Mouse (Mus musculus): ENCODE data around the gene Wdr66. TPM values are rescaled to one million over a fixed set of nuclear protein-coding genes. Genes with fewer than 3 reads are reported as not detected.

Wdr66 gene
- total and polyA plus RNA-seq, 3 experiments, result 1.4 to 3.6 TPM; not detected in 1

DNA sequence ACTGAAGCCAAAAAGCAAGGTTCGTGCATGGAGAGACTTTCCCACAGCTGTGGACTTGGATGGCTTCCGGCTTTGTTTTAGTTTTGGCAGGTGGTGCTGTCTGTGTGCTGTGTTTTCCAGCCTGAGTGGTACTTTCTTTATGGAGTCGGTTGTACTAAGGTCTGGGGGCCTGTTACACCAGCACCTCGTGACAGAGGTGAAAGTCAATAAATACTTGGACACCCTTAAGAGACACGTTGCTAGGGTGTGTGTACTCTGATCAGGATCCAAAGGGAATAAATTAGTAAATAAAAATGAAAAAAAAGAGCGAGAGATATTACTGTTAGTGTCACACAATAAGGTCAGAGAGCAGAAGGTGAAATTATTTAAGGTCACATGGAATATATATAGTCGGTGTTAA is 25.1 kb upstream of the Wdr66 start:
- Histone ChIP-seq H3K27ac (ENCODE audit: control insufficient read depth, low read depth, low read length) (no peak overlapping the region), H3K9ac (ENCODE audit: control insufficient read depth, low read depth, low read length, poor library complexity, severe bottlenecking) (no peak overlapping the region), H3K36me3 (ENCODE audit: control insufficient read depth in 1 of 2, insufficient read depth in 2 of 2, low read length in 2 of 2) (peaks cover 0 to 35% of the 10 kb centered on the region in 2 experiments; a peak in 2 of 4 replicates), H3K4me1 (ENCODE audit: control insufficient read depth in 1 of 2, insufficient read depth in 2 of 2, low read length in 2 of 2) (peaks cover 9 to 22% of the 10 kb centered on the region in 2 experiments; a peak in 3 of 4 replicates), H3K4me3 (ENCODE audit: control insufficient read depth in 1 of 2, insufficient read depth in 1 of 2, low read depth in 2 of 2, low read length in 2 of 2) (no peak overlapping the region), H3K9me3 (replicated peaks; ENCODE audit: insufficient read depth, low read length) (no peaks in the 10 kb centered on the region), H3K27me3 (ENCODE audit: control insufficient read depth in 1 of 2, insufficient read depth in 2 of 2, low read length in 2 of 2) (no peaks in the 10 kb centered on the region), H3K79me2 (ENCODE audit: control insufficient read depth, insufficient read depth, low read length, poor library complexity) (peaks cover 21% of the 10 kb centered on the region)
- DNase-seq (ENCODE audit: low read depth, low spot score), result no peak
- TF ChIP-seq POLR2A (IDR thresholded peaks at IDR 0.05; ENCODE audit: control insufficient read depth in 1 of 2, insufficient read depth in 1 of 2, low read depth in 1 of 2, low read length in 2 of 2, poor library complexity in 1 of 2) (no peak), NRF1 (IDR thresholded peaks at IDR 0.05; ENCODE audit: insufficient read depth, low read depth, low read length, poor library complexity, severe bottlenecking) (no peak), UBTF (IDR thresholded peaks at IDR 0.05; ENCODE audit: borderline replicate concordance, insufficient read depth, low read depth, low read length) (no peak), HCFC1 (IDR thresholded peaks at IDR 0.05; ENCODE audit: low read depth, low read length) (no peak), NELFE (IDR thresholded peaks at IDR 0.05; ENCODE audit: low read depth, low read length) (no peak), BHLHE40 (IDR thresholded peaks at IDR 0.05; ENCODE audit: borderline replicate concordance, low read depth, low read length) (no peak), ZNF384 (IDR thresholded peaks at IDR 0.05; ENCODE audit: low read depth, low read length) (no peak), ETS1 (IDR thresholded peaks at IDR 0.05; ENCODE audit: low read depth, low read length) (no peak), MAFK (IDR thresholded peaks at IDR 0.05; ENCODE audit: borderline replicate concordance, low read depth, low read length) (no peak), USF1 (IDR thresholded peaks at IDR 0.05; ENCODE audit: low read depth, low read length) (no peak), CTCF (IDR thresholded peaks at IDR 0.05 in 2 of 3, conservative IDR thresholded peaks at IDR 0.05 in 1 of 3; ENCODE audit: control insufficient read depth in 1 of 3, insufficient read depth in 1 of 3, low read depth in 2 of 3, low read length in 3 of 3, poor library complexity in 1 of 3, severe bottlenecking in 1 of 3) (no peak), E2F4 (IDR thresholded peaks at IDR 0.05; ENCODE audit: borderline replicate concordance, low read depth, low read length) (no peak), JUND (IDR thresholded peaks at IDR 0.05; ENCODE audit: low read depth, low read length) (no peak), KAT2A (conservative IDR thresholded peaks at IDR 0.05; ENCODE audit: low read depth, low read length) (no peak)

DNA sequence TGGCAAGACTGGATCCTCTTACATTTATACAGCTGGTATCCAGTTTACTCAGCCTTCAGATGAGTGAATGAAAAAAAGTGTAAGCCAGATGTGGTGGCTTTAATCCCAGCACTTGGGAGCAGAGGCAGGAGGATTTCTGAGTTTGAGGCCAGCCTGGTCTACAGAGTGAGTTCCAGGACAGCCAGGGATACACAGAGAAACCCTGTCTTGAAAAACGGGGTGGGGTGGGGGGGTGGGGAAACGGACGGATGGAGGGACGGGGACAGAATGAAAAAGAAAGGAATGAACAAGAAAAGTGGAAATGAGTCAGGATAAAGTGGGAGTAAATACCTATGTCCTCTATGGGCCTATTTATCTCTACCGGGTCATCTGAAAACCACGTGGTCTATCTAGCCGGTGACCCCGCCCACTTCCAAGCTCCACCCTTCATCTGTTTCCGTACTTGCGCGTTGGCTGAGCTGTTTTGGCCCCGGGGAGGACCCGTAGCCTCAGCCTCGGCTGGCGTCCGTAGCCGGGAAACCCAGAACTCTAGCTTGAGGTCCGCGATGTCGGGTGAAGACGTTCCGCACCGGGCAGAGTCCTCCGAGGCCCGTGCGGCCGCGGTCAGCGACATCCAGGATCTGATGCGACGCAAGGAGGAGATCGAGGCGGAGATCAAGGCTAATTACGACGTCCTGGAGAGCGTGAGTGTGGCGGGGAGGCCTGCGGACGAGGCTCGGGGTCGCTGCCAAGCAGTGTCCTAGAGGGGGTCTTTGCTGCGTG is 24.0 kb upstream of the Wdr66 start:
- H3K36me3 ChIP-seq (ENCODE audit: control insufficient read depth in 1 of 2, insufficient read depth in 2 of 2, low read length in 2 of 2), result peaks cover 0 to 35% of the 10 kb centered on the region in 2 experiments; a peak in 2 of 4 replicates
- H3K4me3 ChIP-seq (ENCODE audit: control insufficient read depth in 1 of 2, insufficient read depth in 1 of 2, low read depth in 2 of 2, low read length in 2 of 2), result peak overlapping the region; percentile 71 to 99
- DNase-seq (ENCODE audit: low read depth, low spot score), result peak; percentile 99
- H3K27me3 ChIP-seq (ENCODE audit: control insufficient read depth in 1 of 2, insufficient read depth in 2 of 2, low read length in 2 of 2), result no peaks in the 10 kb centered on the region
- H3K27ac ChIP-seq (ENCODE audit: control insufficient read depth, low read depth, low read length), result peak overlapping the region; percentile 45
- H3K4me1 ChIP-seq (ENCODE audit: control insufficient read depth in 1 of 2, insufficient read depth in 2 of 2, low read length in 2 of 2), result peaks cover 9 to 23% of the 10 kb centered on the region in 2 experiments
- no peaks in the 10 kb centered on the region for H3K9me3 ChIP-seq (replicated peaks; ENCODE audit: insufficient read depth, low read length)
- H3K79me2 ChIP-seq (ENCODE audit: control insufficient read depth, insufficient read depth, low read length, poor library complexity), result peaks cover 25% of the 10 kb centered on the region
- peak overlapping the region; percentile 77 for H3K9ac ChIP-seq (ENCODE audit: control insufficient read depth, low read depth, low read length, poor library complexity, severe bottlenecking)
- peak; percentile 79 for TF ChIP-seq TBP (IDR thresholded peaks at IDR 0.05; ENCODE audit: low read depth, low read length)
- TF ChIP-seq MAZ (IDR thresholded peaks at IDR 0.05; ENCODE audit: low read depth, low read length), result 0 out of 2 replicates have a peak, but pooled peaks have one; percentile 24
- TF ChIP-seq POLR2AphosphoS2 (IDR thresholded peaks at IDR 0.05; ENCODE audit: low read length), result peak; percentile 73
- peak; percentile 32; the same call in 1 of the 2 replicates for TF ChIP-seq ZNF384 (IDR thresholded peaks at IDR 0.05; ENCODE audit: low read depth, low read length)
- TF ChIP-seq BHLHE40 (IDR thresholded peaks at IDR 0.05; ENCODE audit: borderline replicate concordance, low read depth, low read length), result no peak
- peak; percentile 79 for TF ChIP-seq NELFE (IDR thresholded peaks at IDR 0.05; ENCODE audit: low read depth, low read length)
- TF ChIP-seq MAX (IDR thresholded peaks at IDR 0.05; ENCODE audit: low read length), result peak; percentile 100
- peak; percentile 96 for TF ChIP-seq USF1 (IDR thresholded peaks at IDR 0.05; ENCODE audit: low read depth, low read length)
- peak; percentile 56 to 85; a peak in 3 of 4 replicates for TF ChIP-seq POLR2A (IDR thresholded peaks at IDR 0.05; ENCODE audit: control insufficient read depth in 1 of 2, insufficient read depth in 1 of 2, low read depth in 1 of 2, low read length in 2 of 2, poor library complexity in 1 of 2)
- peak; percentile 33; the same call in 1 of the 2 replicates for TF ChIP-seq MAFK (IDR thresholded peaks at IDR 0.05; ENCODE audit: borderline replicate concordance, low read depth, low read length)
- TF ChIP-seq USF2 (IDR thresholded peaks at IDR 0.05; ENCODE audit: borderline replicate concordance in 1 of 2, insufficient read depth in 1 of 2, low read depth in 1 of 2, low read length in 2 of 2), result peak in 1 of 2 experiments; percentile 85; a peak in 2 of 4 replicates
- TF ChIP-seq ZC3H11A (IDR thresholded peaks at IDR 0.05; ENCODE audit: low read depth, low read length), result peak; percentile 19; the same call in 1 of the 2 replicates
- TF ChIP-seq GABPA (IDR thresholded peaks at IDR 0.05; ENCODE audit: low read depth, low read length), result 0 out of 2 replicates have a peak, but pooled peaks have one; percentile 18
- TF ChIP-seq SMC3 (IDR thresholded peaks at IDR 0.05; ENCODE audit: low read depth, low read length), result no peak; the same call in 1 of the 2 replicates
- peak; percentile 97 for TF ChIP-seq MXI1 (IDR thresholded peaks at IDR 0.05; ENCODE audit: low read depth, low read length)
- TF ChIP-seq E2F4 (IDR thresholded peaks at IDR 0.05; ENCODE audit: borderline replicate concordance, low read depth, low read length), result no peak; the same call in 1 of the 2 replicates
- TF ChIP-seq SIN3A (IDR thresholded peaks at IDR 0.05; ENCODE audit: low read length), result peak; percentile 100
- peak; percentile 71; the same call in 1 of the 2 replicates for TF ChIP-seq KAT2A (conservative IDR thresholded peaks at IDR 0.05; ENCODE audit: low read depth, low read length)
- TF ChIP-seq HCFC1 (IDR thresholded peaks at IDR 0.05; ENCODE audit: low read depth, low read length), result peak; percentile 93
- TF ChIP-seq TCF12 (IDR thresholded peaks at IDR 0.05; ENCODE audit: low read depth, low read length), result peak; percentile 62
- peak; percentile 73 for TF ChIP-seq ETS1 (IDR thresholded peaks at IDR 0.05; ENCODE audit: low read depth, low read length)
- no peak for TF ChIP-seq CHD2 (IDR thresholded peaks at IDR 0.05; ENCODE audit: low read length)
- TF ChIP-seq NRF1 (IDR thresholded peaks at IDR 0.05; ENCODE audit: insufficient read depth, low read depth, low read length, poor library complexity, severe bottlenecking), result peak; percentile 76
